Mouse (Mus musculus) CH12.LX (cell line): Measurements from ENCODE around the gene Ypel2. TPM values are rescaled to one million over a fixed set of nuclear protein-coding genes. Genes with fewer than 3 reads are reported as not detected.

Experiments
- DNase-seq: peaks from one replicate; pipeline ENCODE4 v3.0.0-alpha.2; 2013; ENCODE audit errors: extremely low read depth
- H3K27ac ChIP-seq: 2 replicates; pipeline ENCODE4 v1.5.1; 2012; ENCODE audit warnings: low read depth, mild to moderate bottlenecking, control low read depth, moderate library complexity; ENCODE audit not compliant: insufficient read depth
- H3K27me3 ChIP-seq: replicated peaks from 2 replicates; pipeline ENCODE3; 2012; ENCODE audit warnings: inconsistent platforms
- H3K36me3 ChIP-seq, 2 experiments: replicated peaks in 1 of 2; 2 replicates each; pipeline versions ENCODE3 to v1.6.1; 2012; ENCODE audit warnings: inconsistent platforms in 1 of 2, low read length in 1 of 2, mild to moderate bottlenecking in 1 of 2, mixed read lengths in 1 of 2, moderate library complexity in 1 of 2; ENCODE audit not compliant: control insufficient read depth in 1 of 2, insufficient read depth in 1 of 2
- H3K4me1 ChIP-seq, 2 experiments: 2 replicates each; pipeline ENCODE4 v1.6.1; 2012; ENCODE audit warnings: inconsistent platforms in 1 of 2, moderate library complexity in 1 of 2; ENCODE audit not compliant: insufficient read depth in 2 of 2, control insufficient read depth in 1 of 2
- H3K4me2 ChIP-seq: 2 replicates; pipeline ENCODE4 v1.6.1; 2012; ENCODE audit warnings: low read depth, mild to moderate bottlenecking, control low read depth; ENCODE audit not compliant: poor library complexity, insufficient read depth, severe bottlenecking
- H3K4me3 ChIP-seq, 3 experiments: fragments of 150-350 bp in 1 of 3; sonication (generic) in 1 of 3; replicated peaks in 1 of 3; 2 replicates each; pipeline versions ENCODE3 to v1.5.1; 2011 to 2012; ENCODE audit warnings: low read depth in 2 of 3, low read length in 2 of 3, mild to moderate bottlenecking in 2 of 3, moderate library complexity in 2 of 3, control low read depth in 1 of 3, improper control_type of control experiment in 1 of 3, inconsistent platforms in 1 of 3, mixed read lengths in 1 of 3; ENCODE audit not compliant: poor library complexity in 1 of 3
- H3K79me2 ChIP-seq: replicated peaks from 2 replicates; pipeline ENCODE4 v1.6.1; 2012; ENCODE audit warnings: mild to moderate bottlenecking, moderate library complexity; ENCODE audit not compliant: control insufficient read depth, poor library complexity, insufficient read depth, severe bottlenecking; ENCODE audit errors: extremely low read depth
- H3K9ac ChIP-seq: 2 replicates; pipeline ENCODE4 v1.6.1; 2012; ENCODE audit warnings: low read depth, mild to moderate bottlenecking, control low read depth, moderate library complexity; ENCODE audit not compliant: insufficient read depth
- H3K9me3 ChIP-seq: replicated peaks from 2 replicates; pipeline ENCODE3; 2012; ENCODE audit warnings: low read length, inconsistent platforms, mixed read lengths
- BHLHE40 ChIP-seq: IDR thresholded peaks from 2 replicates; pipeline ENCODE4 v1.6.1; 2011; ENCODE audit warnings: mild to moderate bottlenecking, low read depth, low read length, improper control_type of control experiment
- CHD1 ChIP-seq: IDR thresholded peaks from 2 replicates; pipeline ENCODE4 v1.6.1; 2012; ENCODE audit warnings: low read depth, low read length, improper control_type of control experiment, inconsistent platforms
- CHD2 ChIP-seq: IDR thresholded peaks from 2 replicates; pipeline ENCODE4 v1.6.1; 2011; ENCODE audit warnings: low read length, improper control_type of control experiment
- CTCF ChIP-seq, 2 experiments: IDR thresholded peaks in 1 of 2; conservative IDR thresholded peaks in 1 of 2; 2 replicates each; pipeline ENCODE4 v1.5.1; 2011 to 2012; ENCODE audit warnings: low read depth in 2 of 2, low read length in 2 of 2, improper control_type of control experiment in 1 of 2, inconsistent platforms in 1 of 2, mild to moderate bottlenecking in 1 of 2, moderate library complexity in 1 of 2
- E2F4 ChIP-seq: IDR thresholded peaks from 2 replicates; pipeline ENCODE4 v1.6.1; 2011; ENCODE audit warnings: low read depth, low read length, improper control_type of control experiment; ENCODE audit not compliant: insufficient replicate concordance
- ELF1 ChIP-seq: IDR thresholded peaks from 2 replicates; pipeline ENCODE4 v1.6.1; 2014; ENCODE audit warnings: low read depth, mild to moderate bottlenecking, inconsistent platforms, low read length, improper control_type of control experiment
- EP300 ChIP-seq: IDR thresholded peaks from 2 replicates; pipeline ENCODE4 v1.6.1; 2011; ENCODE audit warnings: low read length, improper control_type of control experiment
- ETS1 ChIP-seq: conservative IDR thresholded peaks from 2 replicates; pipeline ENCODE4 v1.6.1; 2012; ENCODE audit warnings: low read depth, mild to moderate bottlenecking, inconsistent platforms, low read length, improper control_type of control experiment, moderate library complexity
- GABPA ChIP-seq: IDR thresholded peaks from 2 replicates; pipeline ENCODE4 v1.6.1; 2012; ENCODE audit warnings: low read depth, low read length, improper control_type of control experiment, inconsistent platforms; ENCODE audit not compliant: insufficient replicate concordance
- HCFC1 ChIP-seq: IDR thresholded peaks from 2 replicates; pipeline ENCODE4 v1.6.1; 2012; ENCODE audit warnings: low read depth, mild to moderate bottlenecking, inconsistent platforms, low read length, improper control_type of control experiment
- IRF4 ChIP-seq: IDR thresholded peaks from 2 replicates; pipeline ENCODE4 v1.6.1; 2014; ENCODE audit warnings: low read depth, mild to moderate bottlenecking, inconsistent platforms, low read length, improper control_type of control experiment
- JUN ChIP-seq: IDR thresholded peaks from 2 replicates; pipeline ENCODE4 v1.6.1; 2011; ENCODE audit warnings: low read depth, mild to moderate bottlenecking, low read length, improper control_type of control experiment, moderate library complexity; ENCODE audit not compliant: insufficient read depth
- JUND ChIP-seq: conservative IDR thresholded peaks from 2 replicates; pipeline ENCODE4 v1.6.1; 2011; ENCODE audit warnings: low read depth, low read length, improper control_type of control experiment
- KAT2A ChIP-seq: IDR thresholded peaks from 2 replicates; pipeline ENCODE4 v1.6.1; 2012; ENCODE audit warnings: low read length, improper control_type of control experiment, inconsistent platforms; ENCODE audit not compliant: insufficient replicate concordance
- MAFK ChIP-seq: IDR thresholded peaks from 2 replicates; pipeline ENCODE4 v1.6.1; 2011; ENCODE audit warnings: low read length, improper control_type of control experiment; ENCODE audit not compliant: insufficient replicate concordance
- MAX ChIP-seq: IDR thresholded peaks from 2 replicates; pipeline ENCODE4 v1.6.1; 2011; ENCODE audit warnings: low read length, improper control_type of control experiment
- MAZ ChIP-seq: IDR thresholded peaks from 2 replicates; pipeline ENCODE4 v1.6.1; 2012; ENCODE audit warnings: low read depth, mild to moderate bottlenecking, inconsistent platforms, low read length, improper control_type of control experiment, moderate library complexity
- MEF2A ChIP-seq: IDR thresholded peaks from 2 replicates; pipeline ENCODE4 v1.6.1; 2014; ENCODE audit warnings: low read depth, mild to moderate bottlenecking, inconsistent platforms, low read length, improper control_type of control experiment, borderline replicate concordance
- MXI1 ChIP-seq: IDR thresholded peaks from 2 replicates; pipeline ENCODE4 v1.6.1; 2011; ENCODE audit warnings: mild to moderate bottlenecking, low read depth, low read length, improper control_type of control experiment
- MYC ChIP-seq: IDR thresholded peaks from 2 replicates; pipeline ENCODE4 v1.6.1; 2011; ENCODE audit warnings: low read depth, mild to moderate bottlenecking, improper control_type of control experiment, low read length
- NELFE ChIP-seq: IDR thresholded peaks from 2 replicates; pipeline ENCODE4 v1.6.1; 2011; ENCODE audit warnings: low read depth, low read length, improper control_type of control experiment
- NRF1 ChIP-seq: IDR thresholded peaks from 2 replicates; pipeline ENCODE4 v1.6.1; 2014; ENCODE audit warnings: low read depth, mild to moderate bottlenecking, inconsistent platforms, low read length, improper control_type of control experiment, moderate library complexity
- PAX5 ChIP-seq: IDR thresholded peaks from 2 replicates; pipeline ENCODE4 v1.6.1; 2012; ENCODE audit warnings: low read length, inconsistent platforms, mixed read lengths
- POLR2A ChIP-seq: IDR thresholded peaks from 2 replicates; pipeline ENCODE4 v1.6.1; 2011; ENCODE audit warnings: low read depth, mild to moderate bottlenecking, improper control_type of control experiment, low read length
- POLR2AphosphoS2 ChIP-seq: IDR thresholded peaks from 2 replicates; pipeline ENCODE4 v1.6.1; 2011; ENCODE audit warnings: low read depth, low read length, improper control_type of control experiment
- RAD21 ChIP-seq: IDR thresholded peaks from 2 replicates; pipeline ENCODE4 v1.6.1; 2011; ENCODE audit warnings: low read depth, mild to moderate bottlenecking, low read length, improper control_type of control experiment, moderate library complexity
- RCOR1 ChIP-seq: conservative IDR thresholded peaks from 2 replicates; pipeline ENCODE4 v1.6.1; 2012; ENCODE audit warnings: low read depth, mild to moderate bottlenecking, inconsistent platforms, low read length, improper control_type of control experiment
- SIN3A ChIP-seq: IDR thresholded peaks from 2 replicates; pipeline ENCODE4 v1.6.1; 2012; ENCODE audit warnings: low read length, improper control_type of control experiment, inconsistent platforms
- SMC3 ChIP-seq: IDR thresholded peaks from 2 replicates; pipeline ENCODE4 v1.6.1; 2011; ENCODE audit warnings: low read depth, low read length, improper control_type of control experiment
- TBP ChIP-seq: conservative IDR thresholded peaks from 2 replicates; pipeline ENCODE4 v1.6.1; 2011; ENCODE audit warnings: low read depth, low read length, improper control_type of control experiment
- TCF12 ChIP-seq: IDR thresholded peaks from 2 replicates; pipeline ENCODE4 v1.6.1; 2014; ENCODE audit warnings: low read depth, mild to moderate bottlenecking, inconsistent platforms, low read length, improper control_type of control experiment
- UBTF ChIP-seq: IDR thresholded peaks from 2 replicates; pipeline ENCODE4 v1.6.1; 2012; ENCODE audit warnings: low read depth, mild to moderate bottlenecking, inconsistent platforms, low read length, improper control_type of control experiment, moderate library complexity
- USF1 ChIP-seq: IDR thresholded peaks from 2 replicates; pipeline ENCODE4 v1.6.1; 2014; ENCODE audit warnings: low read depth, mild to moderate bottlenecking, inconsistent platforms, low read length, improper control_type of control experiment
- USF2 ChIP-seq: conservative IDR thresholded peaks from 2 replicates; pipeline ENCODE4 v1.6.1; 2011; ENCODE audit warnings: low read depth, low read length, improper control_type of control experiment
- ZC3H11A ChIP-seq: IDR thresholded peaks from 2 replicates; pipeline ENCODE4 v1.6.1; 2012; ENCODE audit warnings: low read depth, mild to moderate bottlenecking, inconsistent platforms, low read length, improper control_type of control experiment
- ZKSCAN1 ChIP-seq: IDR thresholded peaks from 2 replicates; pipeline ENCODE4 v1.6.1; 2012; ENCODE audit warnings: low read depth, inconsistent platforms, low read length, improper control_type of control experiment, borderline replicate concordance
- ZMIZ1 ChIP-seq: IDR thresholded peaks from 2 replicates; pipeline ENCODE4 v1.6.1; 2012; ENCODE audit warnings: low read depth, mild to moderate bottlenecking, inconsistent platforms, low read length, improper control_type of control experiment
- ZNF384 ChIP-seq: IDR thresholded peaks from 2 replicates; pipeline ENCODE4 v1.6.1; 2012; ENCODE audit warnings: low read depth, low read length, improper control_type of control experiment, inconsistent platforms
- dilution Hi-C: fragments of 300-500 bp; cut with MboI; formaldehyde crosslinking; loops from 2 replicates; pipeline ENCODE4 v1.14.3; 2020; ENCODE audit warnings: low sequenced_read_pairs; ENCODE audit not compliant: extremely low pct_unique_long_range_greater_than_20kb, extremely low pct_ligation_motif_present
- in situ Hi-C: fragments of 300-500 bp; cut with MboI; formaldehyde crosslinking; loops from 3 replicates; pipeline ENCODE4 v1.14.3; 2019; ENCODE audit warnings: low sequenced_read_pairs, low pct_ligation_motif_present, low pct_unique_long_range_greater_than_20kb, mixed read lengths
- polyA plus RNA-seq: library from polyadenylated mRNA; unstranded; fragments of >175 nt; gene quantifications from 2 replicates; pipeline ENCODE4 v1.2.1, GENCODE M21; 2012; ENCODE audit warnings: low read depth; ENCODE audit not compliant: insufficient read length
- total RNA-seq, 2 experiments: library from RNA; depleted of rRNA; stranded (reverse); fragments of 300-350 nt in 1 of 2; fragments of >200 nt in 1 of 2; gene quantifications; 2 replicates each; pipeline ENCODE4 v1.2.3; 2012 to 2014

Ypel2 gene
- total and polyA plus RNA-seq, 3 experiments: 0.38 to 0.91 (median 0.59) TPM

DNA sequence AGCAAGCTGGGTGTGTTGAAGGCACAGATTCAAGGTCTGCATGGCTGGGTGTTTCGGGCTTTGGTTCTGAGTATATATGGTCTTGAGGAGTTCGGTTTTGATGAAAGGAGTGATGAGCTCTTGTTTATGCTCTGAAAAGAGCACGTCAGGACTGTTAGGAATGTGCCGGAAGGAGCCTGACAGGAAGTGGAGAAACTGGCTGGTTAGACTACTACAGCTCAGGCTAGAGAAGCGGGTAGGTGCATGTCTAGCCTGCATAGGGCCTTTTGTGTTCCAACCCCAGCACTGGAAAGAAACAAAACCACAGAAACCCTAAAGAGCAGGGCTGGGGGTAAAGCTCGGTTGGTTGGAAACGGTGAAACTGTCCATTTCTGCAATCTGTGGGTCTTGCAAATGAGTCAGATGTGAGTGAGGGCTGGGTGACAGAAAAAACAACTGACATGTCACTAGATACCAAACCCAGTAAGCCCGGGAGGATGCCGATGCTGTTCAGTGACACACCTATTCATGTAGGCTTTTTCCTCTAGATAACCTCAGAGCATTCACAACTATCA, 68.3 kb downstream of the Ypel2 start:
- in situ Hi-C loops (no loop called here), dilution Hi-C loops (no loop called here)
- DNase-seq: peak; percentile 85

DNA sequence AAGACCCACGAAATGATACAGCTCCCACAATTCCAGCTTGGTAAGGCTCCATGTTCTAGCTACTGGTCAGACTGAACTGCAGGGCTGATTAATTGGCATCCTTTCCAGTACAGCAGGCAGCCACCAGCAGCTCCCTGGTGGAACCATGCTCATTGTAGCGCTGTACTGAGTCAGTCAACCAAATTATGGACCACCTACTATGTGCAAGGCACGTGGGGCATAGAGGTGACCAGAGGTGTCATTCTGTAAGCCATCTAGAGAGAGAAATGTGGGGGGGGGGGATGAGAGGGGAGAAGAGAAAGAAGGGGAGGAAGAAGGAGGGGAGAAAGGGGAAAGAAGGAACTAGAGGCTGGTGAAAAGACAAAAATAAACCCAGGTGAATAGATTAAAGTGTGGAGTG, 68.9 kb downstream of the Ypel2 start:
- in situ Hi-C loops: no loop called here
- no peaks in the 10 kb centered on the region for H3K79me2 ChIP-seq
- dilution Hi-C loops: no loop called here

More for the DNA sequence above, 68.3 kb downstream of the Ypel2 start:
- peaks cover 7 to 44% of the 10 kb centered on the region in 2 experiments for H3K4me1 ChIP-seq
- H3K4me2 ChIP-seq: peak overlapping the region; percentile 60
- no peaks in the 10 kb centered on the region for H3K9me3 ChIP-seq
- TF ChIP-seq MXI1 (no peak), ELF1 (peak; percentile 58; the same call in 1 of the 2 replicates), CTCF (conservative IDR thresholded peaks at IDR 0.05 in 1 of 2, IDR thresholded peaks at IDR 0.05 in 1 of 2; ENCODE audit: low read depth in 2 of 2, low read length in 2 of 2) (no peak), IRF4 (peak; percentile 82), MAZ (0 out of 2 replicates have a peak, but pooled peaks have one; percentile 36), HCFC1 (0 out of 2 replicates have a peak, but pooled peaks have one; percentile 21), RAD21 (no peak; the same call in 1 of the 2 replicates), ZNF384 (peak; percentile 68), MAX (no peak), ZC3H11A (no peak), SMC3 (0 out of 2 replicates have a peak, but pooled peaks have one; percentile 12), BHLHE40 (peak; percentile 73), ZMIZ1 (no peak), MEF2A (no peak), SIN3A (no peak; the same call in 1 of the 2 replicates), ZKSCAN1 (no peak), CHD2 (0 out of 2 replicates have a peak, but pooled peaks have one; percentile 34), CHD1 (no peak), USF1 (no peak), E2F4 (no peak), NELFE (no peak), JUND (peak; percentile 58), JUN (peak; percentile 31; the same call in 1 of the 2 replicates), MYC (no peak), PAX5 (no peak), USF2 (no peak), TBP (peak; percentile 71; the same call in 1 of the 2 replicates), KAT2A (no peak), EP300 (peak; percentile 89), TCF12 (peak; percentile 76; the same call in 1 of the 2 replicates), RCOR1 (no peak), POLR2AphosphoS2 (no peak), MAFK (peak; percentile 87), UBTF (no peak), POLR2A (no peak), ETS1 (peak; percentile 73), NRF1 (no peak), GABPA (no peak)
- no peak overlapping the region for H3K27ac ChIP-seq
- H3K36me3 ChIP-seq: no peaks in the 10 kb centered on the region
- H3K4me3 ChIP-seq: peak overlapping the region in 1 of 3 experiments; percentile 6
- no peak overlapping the region for H3K9ac ChIP-seq
- no peaks in the 10 kb centered on the region for H3K79me2 ChIP-seq
- peaks cover 27% of the 10 kb centered on the region for H3K27me3 ChIP-seq

More for the DNA sequence above, 68.9 kb downstream of the Ypel2 start:
- peaks cover 27% of the 10 kb centered on the region for H3K27me3 ChIP-seq
- H3K36me3 ChIP-seq: no peaks in the 10 kb centered on the region
- DNase-seq: no peak
- no peak overlapping the region for H3K9ac ChIP-seq
- peaks cover 7 to 50% of the 10 kb centered on the region in 2 experiments for H3K4me1 ChIP-seq
- no peak overlapping the region for H3K27ac ChIP-seq
- H3K4me2 ChIP-seq: peak overlapping the region; percentile 60
- TF ChIP-seq ZKSCAN1 (peak; percentile 86), POLR2A (no peak)
- no peaks in the 10 kb centered on the region for H3K9me3 ChIP-seq
- H3K4me3 ChIP-seq: no peak overlapping the region
